Mouse (Mus musculus) testis, adult 2 months (tissue): ENCODE measurements around the gene Sidt2. TPM values are rescaled to one million over a fixed set of nuclear protein-coding genes. Genes with fewer than 3 reads are reported as not detected.
A peak's percentile ranks its signal among the peaks of the same experiment; 100 is the strongest.

Source experiments
- H3K27ac ChIP-seq: fragments of 200-500 bp; 2 replicates; pipeline ENCODE4 v1.5.1; 2012; ENCODE audit warnings: low read depth, low read length; ENCODE audit not compliant: control insufficient read depth, insufficient read depth
- H3K27me3 ChIP-seq: fragments of 200-500 bp; 2 replicates; pipeline ENCODE4 v1.6.1; 2012; ENCODE audit warnings: mild to moderate bottlenecking, low read length, moderate library complexity; ENCODE audit not compliant: control insufficient read depth, insufficient read depth
- H3K36me3 ChIP-seq: fragments of 200-500 bp; 2 replicates; pipeline ENCODE4 v1.6.1; 2012; ENCODE audit warnings: mild to moderate bottlenecking, low read length; ENCODE audit not compliant: control insufficient read depth, insufficient read depth
- H3K4me1 ChIP-seq: fragments of 200-500 bp; 2 replicates; pipeline ENCODE4 v1.6.1; 2012; ENCODE audit warnings: low read length; ENCODE audit not compliant: control insufficient read depth, insufficient read depth
- H3K4me3 ChIP-seq: fragments of 200-500 bp; 2 replicates; pipeline ENCODE4 v1.5.1; 2012; ENCODE audit warnings: low read depth, mild to moderate bottlenecking, low read length, moderate library complexity, mixed read lengths; ENCODE audit not compliant: control insufficient read depth
- CTCF ChIP-seq: fragments of 200-500 bp; IDR thresholded peaks from 2 replicates; pipeline ENCODE4 v1.5.1; 2012; ENCODE audit warnings: low read depth, mild to moderate bottlenecking, inconsistent platforms, low read length, moderate library complexity; ENCODE audit not compliant: control insufficient read depth, insufficient read depth, insufficient replicate concordance
- POLR2A ChIP-seq: fragments of 200-500 bp; IDR thresholded peaks from 2 replicates; pipeline ENCODE4 v1.6.1; 2012; ENCODE audit warnings: low read depth, mild to moderate bottlenecking, inconsistent platforms, low read length, moderate library complexity; ENCODE audit not compliant: control insufficient read depth
- polyA plus RNA-seq: library from polyadenylated mRNA; depleted of rRNA; stranded (reverse); fragments of >200 nt; gene quantifications from 2 replicates; pipeline ENCODE4 v1.2.3, GENCODE M21; 2012; rRNA removed

The Sidt2 gene
- polyA plus RNA-seq, 1 experiment, result 350 TPM

DNA sequence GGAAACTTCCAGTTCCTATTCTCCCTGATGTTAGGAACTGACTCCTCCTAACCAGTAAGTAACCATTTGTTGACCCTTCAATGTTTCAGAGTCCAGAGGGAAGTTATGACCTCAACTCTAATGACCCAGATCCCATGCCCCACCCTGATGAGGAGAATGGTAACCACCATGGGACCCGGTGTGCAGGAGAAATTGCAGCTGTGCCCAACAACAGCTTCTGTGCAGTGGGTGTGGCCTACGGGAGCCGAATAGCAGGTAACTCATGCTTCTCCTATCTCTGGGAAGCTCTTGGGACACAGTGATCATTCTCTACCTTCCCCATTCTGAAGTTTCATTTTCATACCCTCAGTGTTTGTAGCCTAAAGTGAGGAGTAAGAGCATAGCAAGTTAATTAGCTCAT, 44.1 kb downstream of the Sidt2 start:
- Histone ChIP-seq H3K27me3 (no peaks in the 10 kb centered on the region), H3K27ac (no peak overlapping the region), H3K4me1 (peaks cover 2% of the 10 kb centered on the region), H3K36me3 (peaks cover 16% of the 10 kb centered on the region), H3K4me3 (no peak overlapping the region)
- no peak for TF ChIP-seq POLR2A
- no peak for TF ChIP-seq CTCF

- peak overlapping the region; percentile 86 for H3K27ac ChIP-seq
- TF ChIP-seq CTCF (no peak), POLR2A (no peak)
- no peaks in the 10 kb centered on the region for H3K27me3 ChIP-seq
- H3K36me3 ChIP-seq, result peaks cover 9% of the 10 kb centered on the region
- peak overlapping the region; percentile 100 for H3K4me3 ChIP-seq
- peaks cover 4% of the 10 kb centered on the region for H3K4me1 ChIP-seq
Observed at GRCm38 (mm10) chr9:45907078-45907428, 48.0 kb downstream of the Sidt2 start.

DNA sequence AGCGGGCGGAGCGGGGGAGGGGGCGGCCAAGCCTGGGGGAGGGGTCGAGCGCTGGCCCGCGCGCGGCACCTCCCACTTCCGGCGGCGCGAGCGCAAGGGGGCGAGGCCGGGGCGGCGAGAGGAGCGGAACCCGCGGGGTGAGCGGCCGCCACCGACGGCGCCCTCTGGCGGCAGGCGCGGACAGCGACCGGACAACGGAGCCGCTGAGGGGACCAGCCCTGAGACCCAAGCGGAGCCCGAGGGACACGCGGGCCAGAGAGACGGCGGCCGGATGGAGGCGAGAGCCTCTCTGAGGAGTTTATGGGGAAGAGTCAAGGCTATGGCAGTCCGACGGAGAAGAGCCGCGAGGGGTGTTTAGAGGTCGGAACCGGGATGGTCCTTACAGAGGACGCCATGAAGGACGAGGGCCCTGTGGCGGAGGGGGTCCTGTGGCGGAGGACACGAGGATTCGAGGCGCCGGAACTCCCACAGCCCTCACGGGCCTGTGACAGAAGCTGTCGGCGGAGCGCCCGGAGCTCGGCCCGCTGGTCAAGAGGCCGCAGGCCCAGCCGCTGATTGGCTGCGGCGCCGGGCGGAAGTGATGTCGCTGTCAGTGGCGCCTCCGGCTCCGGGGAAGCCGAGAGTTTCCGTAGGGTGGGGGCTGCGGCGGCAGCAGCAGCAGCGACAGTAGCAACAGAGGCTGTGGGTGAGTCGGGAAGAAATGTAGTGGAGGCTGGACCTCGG, 48.5 kb downstream of the Sidt2 start, which contains the start of the genes Pcsk7 and Rnf214:
TSS of gene Pcsk7 (plus strand) at position 143 of the 723 bp plus-strand sequence.
TSS of gene Rnf214 (minus strand) at position 557 of the 723 bp plus-strand sequence.
- H3K27me3 ChIP-seq, result no peaks in the 10 kb centered on the region
- H3K36me3 ChIP-seq, result peaks cover 8% of the 10 kb centered on the region
- peak within 1 kb of the TSS; percentile 100 for H3K4me3 ChIP-seq
- H3K27ac ChIP-seq, result peak within 1 kb of the TSS; percentile 100
- peak; percentile 65; the same call in 1 of the 2 replicates for TF ChIP-seq POLR2A
- peak; percentile 84 for TF ChIP-seq CTCF
- peaks cover 4% of the 10 kb centered on the region for H3K4me1 ChIP-seq

DNA sequence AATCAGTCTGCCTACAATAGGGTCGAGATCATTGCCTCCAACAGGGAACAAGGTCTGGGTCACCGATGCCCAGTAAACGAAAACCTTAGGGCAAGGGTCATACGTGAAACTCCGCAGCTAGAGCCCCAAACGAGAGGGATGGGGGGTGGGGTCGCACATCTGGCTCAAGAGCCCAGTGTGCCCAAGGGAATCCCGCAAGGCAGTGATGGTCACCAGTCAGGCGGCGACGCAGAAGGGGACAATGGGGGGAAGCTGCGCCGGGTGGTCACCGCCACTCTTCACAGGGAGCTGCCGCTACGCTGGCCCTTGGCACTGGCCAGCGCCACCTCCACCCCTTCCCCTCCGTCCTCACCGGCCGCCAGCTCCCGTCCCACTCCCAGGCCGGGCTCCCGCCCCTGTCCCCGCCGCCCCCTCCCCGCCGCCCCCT, 49.2 kb downstream of the Sidt2 start:
- Histone ChIP-seq H3K4me3 (peak overlapping the region; percentile 100), H3K27me3 (no peaks in the 10 kb centered on the region), H3K36me3 (peaks cover 8% of the 10 kb centered on the region), H3K27ac (peak overlapping the region; percentile 76), H3K4me1 (peaks cover 4% of the 10 kb centered on the region)
- TF ChIP-seq CTCF, result no peak
- TF ChIP-seq POLR2A, result no peak

- Histone ChIP-seq H3K4me1 (peaks cover 4% of the 10 kb centered on the region), H3K4me3 (no peak overlapping the region), H3K27ac (no peak overlapping the region), H3K36me3 (peaks cover 8% of the 10 kb centered on the region), H3K27me3 (no peaks in the 10 kb centered on the region)
- TF ChIP-seq CTCF (no peak), POLR2A (no peak)
Observed at GRCm38 (mm10) chr9:45905196-45905595, 49.9 kb downstream of the Sidt2 start.

GRCm38 (mm10) chr9:45893681-45894080, 61.4 kb downstream of the Sidt2 start:
- Histone ChIP-seq H3K4me3 (no peak overlapping the region), H3K4me1 (no peaks in the 10 kb centered on the region), H3K27me3 (no peaks in the 10 kb centered on the region), H3K36me3 (peaks cover 1% of the 10 kb centered on the region), H3K27ac (no peak overlapping the region)
- TF ChIP-seq CTCF (no peak), POLR2A (no peak)

Other genes with a start within 250 kb of the Sidt2 start
- gene Cep164, start 126.6 kb downstream of the Sidt2 start, polyA plus RNA-seq, result 64.5 and 69.5 TPM in 2 replicates
- 0.75 and 1.8 TPM in 2 replicates for gene Bace1, start 116.7 kb downstream of the Sidt2 start, polyA plus RNA-seq
- 34.4 and 39.0 TPM in 2 replicates for gene Pcsk7, start 48.8 kb downstream of the Sidt2 start, polyA plus RNA-seq
- 22.3 and 22.7 TPM in 2 replicates for gene Rnf214, start 48.3 kb downstream of the Sidt2 start, polyA plus RNA-seq
- gene Tagln, start 19.2 kb downstream of the Sidt2 start, polyA plus RNA-seq, result 18.3 and 49.8 TPM in 2 replicates
- 210 and 246 TPM in 2 replicates for gene Pafah1b2, start 57.4 kb upstream of the Sidt2 start, polyA plus RNA-seq
- gene Sik3, start 57.6 kb upstream of the Sidt2 start, polyA plus RNA-seq, result 30.1 and 30.4 TPM in 2 replicates